Mouse (Mus musculus): ENCODE measurements at regions not wholly inside any gene's neighbourhood (a gene's known extent, or its start where the extent isn't known, plus 50 kb on each side); places are given as distances from the start of the nearest gene placed in this dataset.
A peak's percentile ranks its signal among the peaks of the same experiment; 100 is the strongest.
"Not testable (repeated sequence)": the region's sequence is repeated elsewhere in the genome, so short reads cannot be mapped to it uniquely, and the experiment has no call there.

DNA sequence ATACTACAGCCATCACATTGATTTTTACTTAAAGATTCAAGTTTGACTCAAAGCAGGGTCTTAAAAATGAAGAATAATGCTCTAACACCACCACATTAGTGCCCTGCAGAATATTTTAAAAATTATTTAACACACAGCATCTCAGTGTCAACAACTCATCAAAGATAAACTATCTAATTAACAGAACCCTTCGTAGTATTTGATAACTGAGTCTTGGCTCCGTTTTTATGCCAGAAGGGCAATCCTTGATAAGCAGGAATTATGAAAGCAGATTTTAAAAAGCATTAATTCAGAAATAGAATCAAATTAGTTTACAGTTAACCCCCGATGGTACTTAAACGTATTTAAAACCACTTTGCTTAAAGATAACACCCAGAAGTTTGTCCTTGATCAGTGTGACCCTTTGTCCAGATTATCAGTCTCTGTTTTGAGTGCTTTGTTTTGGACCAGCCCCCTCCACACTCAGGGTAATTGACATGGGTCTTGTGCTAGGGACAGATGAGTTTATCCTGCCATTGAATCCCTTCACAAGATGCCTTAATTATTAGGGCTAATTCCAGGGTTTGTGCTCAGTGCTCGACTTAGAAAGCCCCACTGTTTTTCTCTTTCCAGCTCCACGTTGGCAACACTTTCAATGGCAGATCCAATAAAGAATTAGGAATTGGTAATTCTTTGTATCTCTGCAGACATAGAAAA lies 69.4 kb upstream of the Dph6 start:
- intact Hi-C loops (cut with DNase I): no loop called here
- no peak for DNase-seq (ENCODE audit: extremely low spot score in 1 of 2, low spot score in 2 of 2)

DNA sequence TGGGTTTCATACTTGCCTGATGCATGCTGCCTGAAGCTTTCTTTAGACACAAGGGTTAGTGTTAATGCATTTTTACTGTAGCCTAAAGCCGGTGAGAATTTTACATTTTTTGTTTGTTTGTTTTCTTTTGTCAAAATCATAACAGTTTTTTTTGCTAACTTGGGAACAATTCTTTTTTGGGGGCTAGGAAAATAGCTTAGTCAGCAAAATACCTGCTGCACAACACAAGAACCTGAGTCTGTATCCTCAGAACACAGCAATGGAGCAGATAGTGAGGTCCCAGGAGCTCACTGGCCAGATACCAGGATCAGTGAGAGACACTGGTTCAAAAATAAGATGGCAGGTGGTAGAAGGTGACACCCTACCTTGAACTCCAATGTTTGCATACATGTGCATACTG lies 72.4 kb upstream of the Dph6 start:
- intact Hi-C loops (cut with DNase I): no loop called here
- no peak for DNase-seq (ENCODE audit: extremely low spot score in 1 of 2, low spot score in 2 of 2)

DNA sequence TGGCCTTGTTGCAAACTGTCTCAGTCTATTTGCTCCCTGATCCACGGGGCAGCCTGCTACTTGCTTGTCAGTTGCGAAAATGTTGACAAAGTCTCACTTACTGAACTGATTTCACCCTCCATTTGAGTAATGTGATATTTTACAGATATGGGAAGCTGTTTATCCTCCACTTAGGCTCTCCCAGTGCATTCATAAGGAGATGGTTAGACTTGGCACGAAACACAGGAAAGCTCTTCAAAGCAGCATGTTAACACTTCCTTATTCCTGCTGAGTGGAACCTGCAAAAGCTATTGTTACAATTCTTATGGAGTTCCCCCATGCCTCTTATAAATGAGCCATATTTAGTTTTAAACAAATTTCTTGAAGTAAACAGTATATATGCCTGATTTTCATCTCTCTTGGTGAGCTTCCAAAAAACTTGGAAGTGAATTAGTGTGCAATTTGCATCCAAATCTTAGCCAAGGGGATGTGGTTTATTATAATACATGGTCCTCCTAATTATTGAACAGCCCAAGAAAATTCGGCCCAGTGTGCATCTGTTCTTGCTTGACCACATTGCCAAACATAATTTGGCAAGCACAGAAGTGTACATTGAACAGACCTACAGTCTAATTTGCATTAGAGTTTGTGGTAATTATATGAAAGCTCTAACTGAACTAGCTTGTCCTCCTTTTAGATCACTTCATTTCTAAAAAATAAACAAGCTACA lies 80.3 kb upstream of the Dph6 start:
- intact Hi-C loops (cut with DNase I): no loop called here
- no peak for DNase-seq (ENCODE audit: extremely low spot score in 1 of 2, low spot score in 2 of 2)

DNA sequence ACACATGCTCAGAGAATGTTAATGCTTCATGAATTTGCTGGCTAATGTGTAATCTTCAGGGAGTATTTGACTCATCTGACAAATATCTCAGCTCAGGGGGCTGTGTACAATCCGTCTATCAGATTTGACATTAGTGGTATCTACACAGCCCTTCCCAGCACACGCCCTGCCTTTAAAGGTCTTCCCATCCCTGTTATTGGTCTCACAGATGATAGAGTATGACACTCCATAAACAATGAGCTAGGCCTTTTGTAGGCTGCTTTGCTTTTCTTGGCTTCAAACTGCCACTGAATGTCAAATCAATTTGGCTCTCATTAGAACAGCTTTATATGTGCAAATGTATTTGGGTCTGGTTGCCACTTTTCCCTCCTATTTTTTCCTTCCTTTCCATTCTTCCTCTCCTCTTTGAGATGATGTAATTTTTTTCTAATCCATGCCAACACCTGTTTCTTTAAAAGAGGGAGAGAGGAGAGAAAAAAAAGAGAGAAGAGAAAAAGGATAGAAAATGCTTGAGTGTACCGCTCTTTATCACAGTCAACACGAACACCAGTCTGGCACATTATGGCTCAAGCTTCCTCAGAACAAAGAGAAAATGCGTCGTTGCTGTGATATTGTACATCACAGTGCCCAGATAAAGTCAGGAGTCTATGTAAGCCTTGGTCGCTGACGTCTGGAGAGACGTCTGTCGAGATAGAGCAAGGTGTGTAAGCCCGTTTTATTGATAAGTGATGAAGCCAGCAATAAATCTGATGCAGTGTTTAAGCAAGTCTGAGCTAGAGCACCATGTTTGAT lies 84.9 kb upstream of the Dph6 start:
- intact Hi-C loops (cut with DNase I): no loop called here
- no peak for DNase-seq (ENCODE audit: extremely low spot score in 1 of 2, low spot score in 2 of 2)

DNA sequence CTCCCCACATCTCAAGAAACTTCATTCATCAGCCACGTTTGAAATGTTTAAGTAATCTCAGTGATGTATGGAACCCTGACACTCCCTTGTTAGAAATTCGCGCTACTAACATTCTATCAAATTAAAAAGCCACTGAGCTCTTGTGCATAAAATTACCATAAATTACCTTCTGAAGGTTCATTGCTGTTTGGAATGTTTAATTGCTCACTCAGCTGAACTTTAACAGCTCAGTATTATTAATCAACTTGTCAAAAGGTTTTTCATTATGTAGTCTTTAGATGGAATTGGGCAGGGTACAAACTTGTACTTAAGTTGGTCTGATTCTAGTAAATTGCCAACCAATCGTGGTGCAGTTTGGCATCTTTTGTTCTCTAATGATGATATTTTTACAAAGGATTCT lies 108.5 kb upstream of the Dph6 start:
- intact Hi-C loops (cut with DNase I): no loop called here
- no peak for DNase-seq (ENCODE audit: extremely low spot score in 1 of 2, low spot score in 2 of 2)

DNA sequence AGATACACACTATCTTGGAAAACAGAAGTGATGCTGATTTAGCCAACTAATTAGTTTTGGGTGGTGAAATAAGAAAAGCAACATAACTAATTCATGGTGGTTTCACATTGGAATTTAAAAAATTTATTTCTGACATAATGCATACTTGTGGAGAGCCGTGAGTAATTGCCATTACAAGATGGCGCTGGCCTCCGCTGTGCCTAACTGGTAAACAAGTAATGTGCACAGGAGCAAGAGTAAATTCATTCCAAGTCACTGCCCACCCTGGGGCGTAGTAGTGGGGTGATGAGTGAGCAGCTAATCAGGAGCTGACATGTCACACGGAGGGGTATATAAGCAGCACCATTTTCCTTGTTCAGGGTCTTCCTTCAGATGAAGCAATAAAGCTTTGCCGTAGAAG lies 119.0 kb upstream of the Dph6 start:
- intact Hi-C loops (cut with DNase I); DNase-seq (ENCODE audit: extremely low spot score in 1 of 2, low spot score in 2 of 2): not testable (repeated sequence)

DNA sequence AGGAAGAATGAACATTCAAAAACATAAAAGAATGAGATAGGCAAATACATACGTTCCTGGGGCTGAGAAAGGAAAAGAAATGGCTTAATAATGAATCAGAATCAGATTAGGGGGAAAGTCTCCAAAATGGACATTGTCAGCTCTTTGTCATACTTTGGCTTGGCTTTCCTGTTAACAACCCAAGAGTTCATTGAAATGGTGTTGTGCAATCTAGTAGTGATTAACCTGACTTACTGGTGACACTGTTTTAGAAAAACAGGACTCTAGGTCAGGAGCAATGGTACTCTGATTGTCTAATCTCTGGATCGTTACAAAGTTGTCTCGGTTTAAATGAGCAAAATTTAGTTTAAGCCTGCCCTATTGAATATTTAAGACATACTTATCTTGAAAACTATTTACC lies 119.5 kb upstream of the Dph6 start:
- intact Hi-C loops (cut with DNase I): no loop called here
- no peak for DNase-seq (ENCODE audit: extremely low spot score in 1 of 2, low spot score in 2 of 2)

DNA sequence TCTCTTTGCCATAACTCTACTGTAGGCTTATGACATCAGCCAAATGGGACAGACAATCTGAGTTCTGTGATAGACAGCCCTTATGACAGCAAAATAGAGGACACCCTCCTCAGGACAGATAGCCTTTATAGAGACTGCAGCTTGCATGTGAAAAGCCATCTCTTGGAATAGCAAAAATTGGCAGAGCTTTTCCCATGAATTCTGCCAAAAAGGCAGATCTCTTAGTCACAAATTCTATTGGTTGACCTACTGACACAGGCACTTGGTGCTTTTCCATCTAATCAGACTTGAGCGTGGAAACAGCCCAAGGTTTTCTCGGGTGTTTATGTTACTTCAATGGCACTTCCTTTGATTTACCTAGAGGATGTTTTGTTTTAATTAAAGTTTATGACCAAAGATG lies 120.8 kb upstream of the Dph6 start:
- no peak for DNase-seq (ENCODE audit: extremely low spot score in 1 of 2, low spot score in 2 of 2)
- intact Hi-C loops (cut with DNase I): no loop called here

DNA sequence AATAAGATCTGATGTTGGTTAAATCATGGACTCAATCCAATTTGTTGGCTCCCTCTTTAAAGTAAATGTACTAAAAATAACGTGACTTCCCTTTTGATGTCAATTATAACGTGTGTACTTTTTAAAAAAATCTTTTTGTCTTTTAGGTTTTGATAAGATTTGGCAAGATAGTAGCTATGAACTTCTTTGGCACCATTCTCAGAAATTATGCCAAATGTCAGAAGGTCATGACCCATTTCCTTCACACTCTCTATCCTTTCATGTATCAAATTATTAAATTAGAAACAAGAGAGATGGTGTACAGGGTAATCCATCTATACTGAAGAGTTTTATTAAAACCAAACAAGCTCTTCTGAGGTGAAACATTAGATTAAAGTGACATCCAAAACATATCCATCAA lies 121.4 kb upstream of the Dph6 start:
- DNase-seq (ENCODE audit: extremely low spot score in 1 of 2, low spot score in 2 of 2): no peak
- intact Hi-C loops (cut with DNase I): no loop called here

DNA sequence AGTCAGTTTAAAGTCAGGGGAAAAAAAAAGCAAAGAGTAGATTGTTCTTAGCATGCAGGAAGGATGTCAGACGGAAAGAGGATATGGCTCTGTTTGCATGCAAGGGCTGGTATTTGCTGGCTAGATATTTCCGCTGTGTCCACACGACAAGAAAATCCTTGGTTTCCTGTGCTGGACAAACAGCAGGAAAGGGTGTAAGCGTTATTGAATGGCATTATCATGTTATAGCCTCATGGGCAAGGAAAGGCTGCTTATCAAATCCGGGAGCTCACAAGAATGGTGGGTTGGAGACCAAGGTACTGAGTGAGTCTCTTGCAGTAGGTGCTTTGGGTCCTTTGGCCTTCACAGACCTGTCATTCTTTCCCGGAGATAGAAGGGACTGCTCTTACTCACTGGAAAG lies 127.7 kb upstream of the Dph6 start:
- DNase-seq (ENCODE audit: extremely low spot score in 1 of 2, low spot score in 2 of 2): no peak
- intact Hi-C loops (cut with DNase I): no loop called here

DNA sequence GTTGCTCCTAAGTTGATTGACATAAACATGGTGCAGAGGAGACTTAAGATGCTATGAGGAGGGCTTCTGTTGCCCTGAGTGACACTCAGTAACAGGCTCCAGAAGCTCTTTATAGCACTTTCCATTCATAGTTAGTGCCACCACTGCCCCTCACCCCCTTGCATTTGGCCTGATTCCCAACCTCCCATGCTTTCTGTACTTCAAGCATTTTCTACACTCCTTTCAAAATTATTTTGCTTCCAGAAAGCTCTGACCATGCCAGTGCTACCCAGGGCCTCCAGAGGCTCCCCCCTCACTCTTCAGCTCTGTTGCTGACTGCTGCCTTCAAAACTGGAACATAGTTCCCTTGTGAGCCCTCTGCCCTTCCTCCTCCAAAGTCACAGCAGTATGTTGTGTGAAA lies 129.4 kb upstream of the Dph6 start:
- DNase-seq (ENCODE audit: extremely low spot score in 1 of 2, low spot score in 2 of 2): no peak

DNA sequence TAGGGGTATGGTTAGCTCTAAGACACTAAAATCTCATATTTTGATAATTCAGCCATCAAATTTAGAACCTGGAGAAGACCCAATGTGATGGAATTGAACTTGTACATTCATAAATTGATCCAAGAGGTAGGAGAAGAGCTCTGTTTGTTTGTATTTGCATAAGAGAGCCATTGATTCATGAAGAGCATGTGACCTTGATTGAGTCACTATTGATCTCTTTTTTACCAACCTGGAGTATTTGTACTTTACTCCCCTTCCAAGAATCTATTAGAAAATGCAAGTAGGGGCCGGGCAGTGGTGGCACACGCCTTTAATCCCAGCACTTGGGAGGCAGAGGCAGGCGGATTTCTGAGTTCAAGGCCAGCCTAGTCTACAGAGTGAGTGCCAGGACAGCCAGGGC lies 133.5 kb upstream of the Dph6 start:
- no peak for DNase-seq (ENCODE audit: extremely low spot score in 1 of 2, low spot score in 2 of 2)
- intact Hi-C loops (cut with DNase I): no loop called here

More for the DNA sequence above, 129.4 kb upstream of the Dph6 start:
- intact Hi-C loops (cut with DNase I): no loop called here

DNA sequence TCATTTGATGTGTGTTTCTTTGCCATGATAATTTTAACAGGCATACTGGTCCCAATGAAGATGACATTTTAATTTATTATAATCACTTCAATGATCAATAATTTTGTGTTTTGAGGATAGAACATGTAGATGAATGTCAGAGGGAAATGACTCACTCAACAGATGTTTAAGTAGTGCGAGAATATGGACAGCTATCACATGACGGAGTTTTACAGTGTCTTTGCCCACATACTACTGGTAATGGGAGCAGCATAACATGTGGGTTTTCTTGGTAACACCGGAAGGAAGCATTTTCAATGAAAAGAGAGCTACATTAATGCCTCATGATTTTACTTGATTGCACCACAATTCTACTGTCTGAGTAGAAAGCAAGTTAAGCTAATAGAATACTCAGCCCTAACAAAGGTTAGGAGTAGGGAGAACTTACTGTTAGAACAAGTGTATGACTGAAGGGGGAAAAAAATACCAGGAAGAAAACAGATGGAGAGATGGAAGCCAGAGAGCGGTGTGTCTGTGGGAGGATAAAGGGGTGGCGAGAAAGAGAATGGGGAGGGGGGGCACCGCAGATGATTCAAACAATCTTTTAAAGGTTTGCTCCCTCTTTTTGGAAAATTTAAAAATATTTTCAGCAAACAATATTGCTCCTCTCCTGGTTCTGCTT lies 142.0 kb upstream of the Dph6 start:
- DNase-seq (ENCODE audit: extremely low spot score in 1 of 2, low spot score in 2 of 2): no peak
- intact Hi-C loops (cut with DNase I): no loop called here

DNA sequence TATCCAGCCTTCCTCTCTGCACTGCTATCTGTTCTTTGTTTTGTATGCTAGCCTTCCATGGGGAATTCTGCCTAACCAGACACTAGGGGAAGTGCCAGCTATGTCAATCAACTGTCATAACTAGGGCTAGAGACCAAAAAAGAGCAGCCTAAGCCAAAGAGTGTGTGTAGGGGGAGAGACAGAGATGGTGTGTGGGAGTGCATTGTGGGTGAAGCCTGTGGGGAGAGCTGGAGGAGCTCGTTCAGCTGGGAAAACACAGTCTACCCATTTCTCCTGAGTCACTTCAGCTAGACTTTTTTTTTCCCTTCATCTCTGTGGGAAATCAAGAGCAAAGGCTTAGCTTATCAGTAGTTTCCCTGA lies 142.5 kb upstream of the Dph6 start:
- peak in 1 of 2 experiments; percentile 6 for DNase-seq (ENCODE audit: extremely low spot score in 1 of 2, low spot score in 2 of 2)
- intact Hi-C loops (cut with DNase I): no loop called here

DNA sequence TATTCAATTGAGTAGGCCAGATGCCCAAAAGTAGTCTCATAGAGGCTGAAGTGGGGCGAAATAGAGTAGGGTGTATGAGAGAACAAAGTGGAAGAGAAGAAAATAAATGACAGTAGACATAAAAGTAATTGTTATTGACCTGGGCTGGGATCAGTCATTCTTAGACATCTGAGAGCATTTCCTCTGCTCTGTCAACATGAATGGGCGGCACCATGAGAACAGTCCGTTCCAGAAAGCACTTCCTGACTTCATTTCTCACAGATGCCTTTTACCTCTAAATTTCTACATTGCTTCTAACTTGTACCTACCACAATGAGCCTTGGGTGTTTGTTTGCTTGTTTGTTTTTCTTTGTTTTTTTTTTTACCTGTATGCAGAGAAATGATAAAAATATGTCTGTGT lies 148.5 kb upstream of the Dph6 start:
- intact Hi-C loops (cut with DNase I): no loop called here

DNA sequence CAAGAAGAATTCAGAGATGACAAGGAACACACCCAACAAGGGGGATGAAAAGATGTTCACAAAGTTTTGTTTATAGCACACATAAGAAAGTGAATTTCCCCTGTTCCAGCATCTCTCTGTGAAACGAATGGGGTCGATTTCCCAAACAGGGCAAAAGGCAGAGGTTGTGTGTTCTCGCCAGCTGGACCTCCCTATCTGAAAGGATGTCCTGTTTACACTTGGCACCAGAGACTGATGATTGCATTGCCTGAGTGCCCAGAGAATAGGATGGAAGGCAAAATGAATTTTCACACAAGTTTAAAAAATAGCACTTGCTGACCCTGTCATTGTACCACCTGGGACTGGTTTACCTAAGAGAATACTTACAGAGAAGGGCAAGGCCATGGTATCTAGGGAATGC lies 149.2 kb upstream of the Dph6 start:
- DNase-seq (ENCODE audit: extremely low spot score in 1 of 2, low spot score in 2 of 2): no peak
- intact Hi-C loops (cut with DNase I): no loop called here

More for the DNA sequence above, 148.5 kb upstream of the Dph6 start:
- DNase-seq (ENCODE audit: extremely low spot score in 1 of 2, low spot score in 2 of 2): no peak

DNA sequence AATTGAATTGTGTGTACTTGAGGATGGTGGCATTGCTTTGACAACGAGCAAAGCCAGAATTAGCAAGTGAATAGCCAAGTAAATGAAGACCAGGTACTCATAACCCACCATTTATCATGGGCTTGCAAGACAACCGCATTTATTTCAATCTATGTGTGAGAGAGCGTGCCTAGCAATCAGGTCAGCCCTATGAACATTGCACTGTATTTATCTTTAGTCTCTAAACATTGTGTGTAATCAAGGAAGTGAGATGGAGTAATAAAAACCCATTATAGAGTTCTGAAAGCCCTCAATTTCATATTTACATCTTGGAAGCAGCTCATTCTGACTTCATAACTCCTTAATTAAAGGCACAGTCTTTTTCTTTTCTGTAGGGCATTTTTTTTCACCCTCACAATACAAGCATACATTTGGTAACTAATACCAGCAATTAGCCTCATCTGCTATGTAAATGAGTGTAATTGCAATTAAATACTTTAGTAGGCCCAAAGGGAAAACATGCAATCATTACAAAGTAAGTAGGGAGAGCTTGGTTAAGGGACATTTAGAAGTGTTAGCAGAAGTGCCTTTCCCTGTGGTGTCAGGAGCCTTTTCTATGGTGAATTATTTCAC lies 150.8 kb upstream of the Dph6 start:
- intact Hi-C loops (cut with DNase I): no loop called here
- DNase-seq (ENCODE audit: extremely low spot score in 1 of 2, low spot score in 2 of 2): no peak

DNA sequence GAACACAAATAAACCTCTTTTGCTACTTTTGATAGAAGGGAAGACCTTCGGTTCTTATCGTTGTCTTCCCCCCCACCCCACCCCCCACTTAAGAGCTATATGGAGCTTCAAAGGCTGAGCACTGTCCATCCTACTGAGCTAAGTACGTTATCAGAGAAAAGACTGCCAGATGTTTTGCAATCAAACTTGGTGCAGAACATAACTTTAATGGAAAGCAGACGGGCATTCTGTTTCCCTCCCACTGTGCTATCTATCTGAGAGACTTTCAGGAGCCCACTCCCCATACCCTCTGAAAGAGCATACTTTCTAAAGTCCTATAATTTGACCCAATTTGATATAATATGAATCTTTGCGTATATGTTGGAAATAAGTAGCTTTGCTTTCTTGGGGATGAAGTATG lies 153.3 kb upstream of the Dph6 start:
- intact Hi-C loops (cut with DNase I): no loop called here

DNA sequence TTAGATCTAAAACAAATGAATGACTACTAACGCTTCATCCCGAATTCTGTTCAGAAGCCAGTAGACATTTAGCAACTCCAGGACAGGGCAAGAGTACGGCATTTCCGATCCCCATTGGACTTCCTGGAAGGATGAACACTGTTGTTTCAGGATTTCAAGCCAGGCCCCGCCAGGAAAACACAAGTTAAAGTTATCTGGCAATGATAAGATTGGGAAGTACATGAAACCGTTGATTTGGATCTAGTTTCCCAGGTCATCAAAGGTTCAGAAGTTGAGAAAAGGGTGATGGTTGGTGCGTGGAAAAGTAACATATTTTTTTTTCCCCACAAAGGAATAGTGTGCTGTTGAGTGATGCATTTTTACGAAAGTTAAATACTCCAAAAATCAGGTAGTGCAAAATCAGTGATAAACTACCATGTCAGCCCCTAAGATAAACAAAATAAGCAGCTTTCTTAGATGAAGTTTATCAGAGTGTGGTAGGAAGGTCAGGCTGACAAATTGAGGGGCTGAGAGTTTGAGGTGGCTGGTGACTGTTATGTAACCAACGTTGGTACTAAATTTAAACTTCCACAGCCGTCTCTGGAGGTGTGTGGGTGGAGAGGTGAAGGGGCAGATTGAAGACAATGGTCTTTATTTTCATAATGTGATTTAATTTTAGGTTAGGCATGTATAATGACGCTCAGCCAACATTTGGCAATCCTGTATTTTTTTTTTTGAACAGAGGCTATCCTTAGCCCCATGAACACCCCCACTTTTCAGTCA lies 157.6 kb upstream of the Dph6 start:
- DNase-seq (ENCODE audit: extremely low spot score in 1 of 2, low spot score in 2 of 2): no peak
- intact Hi-C loops (cut with DNase I): no loop called here

More for the DNA sequence above, 153.3 kb upstream of the Dph6 start:
- no peak for DNase-seq (ENCODE audit: extremely low spot score in 1 of 2, low spot score in 2 of 2)
